Mouse (Mus musculus) brain, adult 2 months (tissue): Measurements from ENCODE around the gene Mup15.
"Not testable (repeated sequence)": the region's sequence is repeated elsewhere in the genome, so short reads cannot be mapped to it uniquely, and the experiment has no call there.

Experiments used
- DNase-seq: peaks from one replicate; pipeline ENCODE4 v3.0.0; 2011; ENCODE audit warnings: low read depth, low spot score

Gene Mup15

DNA sequence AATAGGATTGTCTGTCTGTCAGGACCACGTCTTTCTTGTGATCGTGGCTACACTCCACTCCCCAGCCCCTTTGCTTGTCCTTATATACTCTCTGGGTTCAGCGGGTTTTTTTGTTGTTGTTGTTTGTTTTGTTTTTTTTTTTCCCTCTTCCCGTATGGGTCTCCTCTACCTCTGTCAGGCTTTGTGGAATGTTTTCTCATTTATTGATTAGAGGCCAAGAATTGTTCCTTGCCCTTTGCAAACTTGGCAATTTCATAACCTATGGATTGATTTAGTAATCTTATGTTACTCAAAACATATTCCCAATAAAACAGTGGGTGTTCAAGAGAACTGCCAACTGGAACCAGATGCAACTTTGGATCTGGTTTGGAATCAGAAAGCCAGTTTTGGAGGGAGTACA lies at the start of gene Mup15:
Gene Mup15 (minus strand): TSS at position 101 of the 400 bp plus-strand sequence.
- DNase-seq = not testable (repeated sequence)
